Mouse (Mus musculus) gastrocnemius, adult 2 months (tissue): ENCODE measurements around the gene Dhcr7. TPM values are rescaled to one million over a fixed set of nuclear protein-coding genes. Genes with fewer than 3 reads are reported as not detected.
A peak's percentile ranks its signal among the peaks of the same experiment; 100 is the strongest.

Experiments used
- DNase-seq: peaks from one replicate; pipeline ENCODE4 v3.0.0; 2022
- H3K27ac ChIP-seq: fragments of 200-600 bp; 2 replicates; pipeline ENCODE4 v1.8.1; 2022; ENCODE audit warnings: mild to moderate bottlenecking
- H3K4me3 ChIP-seq: fragments of 200-600 bp; 2 replicates; pipeline ENCODE4 v1.8.1; 2022; ENCODE audit warnings: mild to moderate bottlenecking, moderate library complexity
- CTCF ChIP-seq: fragments of 200-600 bp; IDR thresholded peaks from 2 replicates; pipeline ENCODE4 v1.8.1; 2022; ENCODE audit warnings: antibody characterized with exemption, mild to moderate bottlenecking, moderate library complexity
- intact Hi-C: fragments of 180-260 bp; cut with DNase I; formaldehyde crosslinking; loops from one replicate; pipeline ENCODE4 v1.15.1; 2025
- total RNA-seq, 2 experiments: library from RNA; stranded (reverse); gene quantifications; 2 replicates each; pipeline ENCODE4 v1.2.3; 2021

Dhcr7 gene
- total RNA-seq, 2 experiments from 2014 or later = 4.2 to 7.6 TPM

DNA sequence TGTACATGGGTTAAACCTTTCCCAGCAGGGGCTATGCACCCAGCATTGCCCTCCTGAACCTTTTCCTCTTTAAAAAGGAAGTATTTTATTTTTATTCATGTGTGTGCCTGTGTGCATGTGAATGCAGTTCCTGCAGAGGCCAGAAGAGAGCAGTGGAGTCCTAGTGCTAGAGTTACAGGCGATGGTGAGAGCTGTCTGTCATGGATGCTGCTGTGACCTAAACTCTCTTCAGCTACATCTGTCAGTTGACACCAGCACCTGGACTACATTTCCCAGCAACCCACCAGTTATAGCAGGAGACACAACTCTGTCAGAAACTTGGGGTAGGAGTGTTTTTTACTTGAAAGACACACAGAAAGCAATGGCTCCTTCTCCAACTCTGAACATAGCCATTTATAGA, 14.0 kb upstream of the Dhcr7 start:
- no peak overlapping the region for H3K4me3 ChIP-seq
- DNase-seq = no peak
- peak; percentile 36; the same call in 1 of the 2 replicates for TF ChIP-seq CTCF
- intact Hi-C loops = no loop called here
- no peak overlapping the region for H3K27ac ChIP-seq

DNA sequence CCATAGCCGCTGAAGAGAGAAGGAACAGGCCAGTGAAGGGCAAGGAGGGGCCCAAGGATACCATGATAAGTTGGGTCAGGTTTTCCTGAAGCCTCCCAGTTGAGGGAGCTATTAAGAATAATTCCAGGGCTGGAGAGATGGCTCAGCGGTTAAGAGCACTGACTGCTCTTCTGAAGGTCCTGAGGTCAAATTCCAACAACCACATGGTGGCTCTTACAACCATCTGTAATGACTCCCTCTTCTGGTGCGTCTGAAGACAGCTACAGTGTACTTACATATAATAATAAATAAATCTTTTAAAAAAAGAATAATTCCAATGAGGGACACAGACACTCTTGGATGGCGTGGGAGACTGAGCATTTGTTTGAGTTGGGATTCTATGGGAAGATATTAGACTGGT, 3.7 kb upstream of the Dhcr7 start:
- no peak for TF ChIP-seq CTCF
- no peak overlapping the region for H3K27ac ChIP-seq
- no peak overlapping the region for H3K4me3 ChIP-seq
- DNase-seq = no peak
- intact Hi-C loops = no loop called here

DNA sequence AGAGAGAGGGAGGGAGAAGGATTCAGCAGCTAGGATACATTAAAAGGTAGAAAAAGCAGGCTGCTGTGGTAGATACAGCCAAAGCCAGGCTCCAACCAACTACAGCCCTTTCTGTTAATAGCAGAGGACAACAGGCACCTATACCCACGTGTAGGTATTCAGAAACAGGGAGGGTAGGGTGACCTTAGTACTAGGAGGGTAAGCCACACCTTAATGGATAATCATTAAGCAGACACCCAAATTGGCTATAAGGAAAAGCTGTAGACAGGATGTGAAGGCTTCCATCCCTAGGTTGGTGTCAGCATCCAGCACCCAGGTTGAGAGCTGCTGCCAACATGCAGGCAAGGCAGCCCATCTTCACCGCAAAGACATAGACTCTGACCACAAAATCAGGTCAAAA, 1.7 kb upstream of the Dhcr7 start:
- intact Hi-C loops = loop anchor here (10.0 kb wide), 1 partner anchor 226 kb away; no protein-coding TSS in a partner anchor

DNA sequence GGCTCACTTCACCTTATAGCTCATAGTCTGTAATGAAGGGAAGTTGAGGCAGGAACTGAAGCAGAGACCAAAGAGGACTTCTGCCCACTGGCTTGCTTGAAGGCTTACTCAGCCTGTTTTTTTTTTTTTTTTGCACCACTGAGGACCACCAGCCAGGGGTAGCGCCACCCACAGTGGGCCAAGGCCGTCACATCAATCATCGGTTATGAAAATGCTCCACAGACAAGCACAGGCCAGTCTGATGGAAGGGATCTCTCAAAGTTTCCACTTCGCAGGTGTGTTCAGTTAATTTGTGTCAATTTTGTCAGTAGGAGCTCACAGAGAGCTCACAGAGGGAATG, 291 bp downstream of the Dhcr7 start:
- no peak for TF ChIP-seq CTCF
- Histone ChIP-seq H3K4me3 (peak overlapping the region; percentile 89), H3K27ac (peak overlapping the region; percentile 93)
- peak; percentile 32 for DNase-seq
- intact Hi-C loops = loop anchor here (10.0 kb wide), 1 partner anchor 228 kb away; no protein-coding TSS in a partner anchor

More for the DNA sequence above, 1.7 kb upstream of the Dhcr7 start:
- no peak for DNase-seq
- no peak overlapping the region for H3K27ac ChIP-seq
- TF ChIP-seq CTCF = no peak
- H3K4me3 ChIP-seq = no peak overlapping the region

DNA sequence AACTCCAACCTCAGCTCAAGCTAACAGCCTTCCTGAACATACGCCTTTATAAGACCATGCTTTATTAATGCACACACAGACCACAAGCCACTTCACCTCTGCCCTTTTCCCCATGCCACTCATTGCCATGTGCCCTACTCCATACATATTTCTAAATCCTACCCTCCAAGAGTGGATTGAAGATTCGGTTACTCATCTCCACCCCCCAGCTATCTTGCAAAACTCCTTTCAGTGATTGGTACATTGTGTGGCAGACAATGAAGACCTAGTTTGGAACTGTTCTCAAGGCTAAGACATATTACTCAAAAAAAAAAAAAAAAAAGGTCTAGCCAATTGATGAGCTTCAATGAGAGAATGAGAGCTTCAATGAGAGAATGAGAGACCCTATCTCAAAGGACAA, 4.0 kb downstream of the Dhcr7 start:
- TF ChIP-seq CTCF = no peak
- intact Hi-C loops = loop anchor here (10.0 kb wide), 1 partner anchor 232 kb away; no protein-coding TSS in a partner anchor
- DNase-seq = no peak
- H3K4me3 ChIP-seq = no peak overlapping the region
- no peak overlapping the region for H3K27ac ChIP-seq

DNA sequence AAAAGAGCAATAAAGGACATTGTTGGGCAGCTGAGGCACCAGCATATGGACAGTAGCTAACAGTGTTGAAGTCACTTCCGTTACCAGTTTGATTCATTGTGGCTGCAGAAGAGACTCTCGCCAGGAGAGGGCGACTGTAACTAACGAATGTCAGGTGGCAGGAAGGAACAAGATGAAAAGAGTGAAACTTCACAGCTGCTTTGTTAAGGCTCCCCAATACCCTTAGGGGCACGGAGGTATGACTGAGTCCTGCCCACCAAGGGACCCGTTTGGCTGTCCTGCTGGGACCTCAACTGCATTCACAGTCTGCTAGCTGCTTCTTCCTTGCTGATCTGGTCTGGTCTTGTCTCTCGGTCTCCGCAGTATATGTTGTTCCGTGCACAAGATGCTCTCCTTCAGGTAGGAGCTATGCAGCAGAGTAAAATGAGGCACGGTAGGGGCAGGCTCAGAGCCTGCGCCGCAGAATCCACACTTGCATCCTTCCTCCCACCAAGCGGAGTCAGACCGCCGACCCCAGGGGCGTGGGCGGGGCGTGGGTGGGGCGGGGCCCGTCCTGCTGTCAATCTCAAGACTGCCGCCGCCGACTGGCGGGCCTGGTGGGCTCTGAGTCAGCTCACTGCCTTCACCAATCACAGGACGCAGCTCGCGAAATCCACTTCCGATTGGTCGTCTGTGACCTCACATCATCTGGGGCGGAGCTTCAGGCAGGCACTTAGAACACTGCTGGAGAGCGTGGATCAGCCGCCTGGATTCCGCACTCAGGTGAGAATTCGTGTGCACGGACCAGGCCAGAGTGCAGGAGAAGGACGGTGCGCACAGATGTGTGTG, 6.8 kb downstream of the Dhcr7 start:
- H3K4me3 ChIP-seq = peak overlapping the region; percentile 91
- DNase-seq = peak; percentile 96
- peak overlapping the region; percentile 87 for H3K27ac ChIP-seq
- intact Hi-C loops = loop anchor here (1.0 to 10.0 kb wide), 2 partner anchors 78 to 235 kb away; no protein-coding TSS in a partner anchor
- peak; percentile 94 for TF ChIP-seq CTCF

DNA sequence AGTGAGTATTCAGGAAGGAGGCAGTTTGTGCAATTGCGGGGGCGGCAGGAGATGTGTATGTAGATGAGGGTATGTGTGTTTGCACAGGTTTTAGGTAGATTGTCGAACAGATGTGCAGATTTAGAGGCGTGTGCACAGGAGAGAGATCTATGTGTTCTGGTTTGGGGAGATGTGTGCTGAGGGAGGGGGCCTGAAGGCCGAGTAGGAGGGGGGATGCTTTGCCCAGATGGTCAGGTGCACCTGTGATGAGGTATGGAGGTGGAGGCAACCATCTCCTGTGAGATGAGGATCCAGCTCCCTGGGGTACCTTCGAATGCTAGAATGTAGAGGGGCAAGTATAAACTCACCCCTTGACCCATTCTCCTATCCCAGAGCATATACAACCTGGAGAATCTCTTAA, 7.5 kb downstream of the Dhcr7 start:
- no peak for TF ChIP-seq CTCF
- Histone ChIP-seq H3K27ac (peak overlapping the region; percentile 87), H3K4me3 (peak overlapping the region; percentile 91)
- intact Hi-C loops = no loop called here
- no peak for DNase-seq

DNA sequence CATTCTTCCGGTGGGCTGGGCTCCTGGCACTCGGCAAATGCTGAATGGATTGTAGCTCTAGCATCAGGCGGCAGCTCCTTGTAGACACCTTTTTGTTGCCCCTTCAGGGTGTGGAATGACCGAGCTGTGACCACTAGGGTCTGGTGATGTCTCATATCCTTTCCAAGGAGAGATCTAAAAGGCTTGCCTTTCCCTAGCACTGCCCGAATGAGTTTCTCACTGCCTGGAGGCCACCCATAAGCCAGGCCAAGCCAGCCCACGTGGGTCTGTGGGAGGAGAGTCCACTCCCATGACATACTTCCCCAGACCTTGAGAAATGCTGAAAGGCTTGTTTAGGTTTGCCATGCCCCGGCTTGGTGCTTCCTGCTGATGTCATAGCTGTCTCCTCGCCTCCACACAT, 9.3 kb downstream of the Dhcr7 start:
- Histone ChIP-seq H3K4me3 (no peak overlapping the region), H3K27ac (no peak overlapping the region)
- no peak for DNase-seq
- no peak for TF ChIP-seq CTCF
- intact Hi-C loops = no loop called here

DNA sequence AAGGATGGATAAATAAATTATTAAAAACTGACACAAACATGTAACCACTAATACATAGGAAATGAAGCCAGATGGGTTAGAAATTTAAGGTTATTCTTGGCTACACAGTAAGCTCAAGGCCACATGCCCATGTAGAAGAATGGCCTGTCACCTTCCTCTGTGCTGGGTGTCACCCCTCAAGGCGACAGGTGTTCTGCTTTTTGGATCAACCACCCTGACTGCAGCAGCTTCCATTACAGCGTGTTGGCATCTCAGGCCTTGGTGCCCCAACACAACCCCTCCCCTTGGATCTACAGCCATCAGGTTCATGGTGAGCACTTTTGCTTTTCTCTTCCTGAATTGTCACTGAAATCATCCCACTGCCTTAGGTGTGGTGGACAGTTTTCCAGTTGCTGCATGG, 9.7 kb downstream of the Dhcr7 start:
- H3K4me3 ChIP-seq = no peak overlapping the region
- H3K27ac ChIP-seq = no peak overlapping the region
- intact Hi-C loops = no loop called here
- no peak for DNase-seq
- no peak for TF ChIP-seq CTCF

DNA sequence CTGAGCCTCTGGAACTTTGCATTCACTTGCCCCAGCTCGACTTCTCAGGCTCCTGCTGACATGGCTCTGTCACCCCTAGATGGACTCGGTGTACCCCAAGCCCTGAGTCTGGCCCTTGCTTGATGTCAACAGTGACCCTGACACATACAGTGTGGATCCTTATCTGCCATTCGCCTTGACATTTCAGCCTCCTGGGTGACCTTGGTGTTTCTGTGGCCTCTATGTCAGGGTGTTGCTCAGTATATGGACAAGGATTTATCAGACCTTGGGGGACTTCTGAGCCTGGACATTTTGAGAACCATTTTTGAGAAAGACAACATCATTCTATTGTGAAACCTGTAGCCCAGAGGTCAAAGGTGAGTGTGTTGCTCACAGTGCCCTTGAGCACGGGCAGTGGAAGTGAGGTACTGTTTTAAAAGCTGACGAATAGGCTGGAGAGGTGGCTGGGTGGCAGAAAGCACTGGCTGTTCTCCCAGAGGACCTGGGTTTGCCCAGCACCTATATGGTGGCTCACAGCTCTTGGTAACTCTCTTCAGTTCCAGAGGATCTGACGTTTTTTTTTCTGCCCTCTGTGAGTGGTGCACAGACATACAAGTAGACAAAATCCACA, 10.7 kb downstream of the Dhcr7 start:
- no peak overlapping the region for H3K27ac ChIP-seq
- DNase-seq = no peak
- intact Hi-C loops = no loop called here
- TF ChIP-seq CTCF = no peak
- H3K4me3 ChIP-seq = no peak overlapping the region

DNA sequence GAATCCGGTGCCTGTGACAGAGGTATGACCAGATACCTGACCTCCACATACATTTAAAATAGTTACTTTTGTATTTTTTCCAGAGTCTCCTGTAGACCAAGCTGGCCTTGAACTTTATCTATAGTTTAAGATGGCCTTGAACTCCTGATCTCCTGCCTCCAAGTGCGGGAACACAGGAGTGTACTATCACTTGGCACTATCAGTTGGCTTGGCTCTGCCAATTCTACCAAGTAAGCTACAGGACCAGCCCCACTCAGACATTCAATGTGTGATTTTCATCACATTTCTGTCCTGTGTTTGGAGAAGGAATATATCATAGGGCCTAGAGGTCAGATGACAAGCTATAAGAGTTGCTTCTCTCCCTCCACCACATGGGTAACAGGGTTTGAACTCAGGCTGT, 11.4 kb downstream of the Dhcr7 start:
- H3K4me3 ChIP-seq = no peak overlapping the region
- no peak overlapping the region for H3K27ac ChIP-seq
- TF ChIP-seq CTCF = no peak
- DNase-seq = no peak
- intact Hi-C loops = no loop called here

DNA sequence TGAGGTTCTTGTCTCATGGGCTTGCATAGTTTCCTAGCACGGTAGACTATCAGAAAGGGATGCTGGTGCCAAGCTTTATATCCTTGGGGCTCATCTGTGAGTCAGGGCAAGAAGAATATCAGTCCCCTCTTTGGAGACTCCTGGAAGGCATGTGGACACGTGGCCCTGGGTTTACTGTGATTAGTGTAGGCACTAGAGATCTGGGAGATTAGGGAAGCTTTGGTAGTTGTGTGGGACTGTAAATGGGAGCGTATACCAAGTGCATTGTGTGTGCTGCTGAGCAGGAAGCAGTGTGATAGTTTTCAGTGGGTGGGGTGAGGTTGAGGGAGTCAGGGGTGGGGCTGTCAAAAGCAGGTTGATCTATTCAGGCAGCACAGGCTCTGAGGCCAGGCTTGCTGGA, 12.0 kb downstream of the Dhcr7 start:
- Histone ChIP-seq H3K4me3 (no peak overlapping the region), H3K27ac (no peak overlapping the region)
- intact Hi-C loops = no loop called here
- DNase-seq = peak; percentile 7
- no peak for TF ChIP-seq CTCF

DNA sequence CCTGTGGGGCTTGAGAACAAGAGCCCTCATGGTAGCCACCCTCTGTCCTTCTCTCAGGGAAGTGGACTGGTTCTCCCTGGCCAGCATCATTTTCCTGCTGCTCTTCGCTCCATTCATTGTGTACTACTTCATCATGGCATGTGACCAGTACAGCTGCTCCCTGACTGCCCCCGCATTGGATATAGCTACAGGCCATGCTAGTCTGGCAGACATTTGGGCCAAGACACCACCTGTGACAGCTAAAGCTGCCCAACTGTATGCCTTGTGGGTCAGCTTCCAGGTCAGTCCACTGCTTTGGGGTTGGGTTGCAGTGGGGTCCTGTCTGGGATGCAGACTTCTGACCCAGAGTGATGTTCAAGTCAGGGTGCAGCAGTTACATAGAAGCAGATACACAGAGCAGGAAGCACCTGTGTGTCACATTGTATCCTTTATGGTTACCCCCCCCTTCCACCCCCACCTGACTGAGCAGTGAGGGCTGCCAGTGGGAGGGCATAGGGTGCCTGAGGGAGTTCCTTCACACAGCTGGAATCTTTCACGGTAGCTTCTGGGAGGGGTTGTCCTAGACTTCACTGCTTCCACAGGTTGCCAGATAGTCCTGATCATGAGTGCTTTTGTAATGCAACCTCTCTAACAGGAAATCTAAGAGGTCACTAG, 14.9 kb downstream of the Dhcr7 start:
- Histone ChIP-seq H3K4me3 (no peak overlapping the region), H3K27ac (no peak overlapping the region)
- intact Hi-C loops = no loop called here
- peak; percentile 6 for DNase-seq
- no peak for TF ChIP-seq CTCF
